Mouse (Mus musculus) limb, embryonic 10.5 days (tissue): ENCODE results near the gene Ap1ar. TPM values are rescaled to one million over a fixed set of nuclear protein-coding genes. Genes with fewer than 3 reads are reported as not detected.

ENCODE experiments used
- polyA plus RNA-seq: library from polyadenylated mRNA; unstranded; fragments of >200 nt; fragmentation: Nextera tagmentation; extraction: Ambion mirVana; gene quantifications from 2 replicates; pipeline ENCODE4 v1.2.1, GENCODE M21; 2016

Ap1ar gene
- polyA plus RNA-seq, 1 experiment from 2014 or later = 67.6 TPM

Other genes with a start within 250 kb of the Ap1ar start
- 0.13 TPM in 1 of 2 replicates, not detected in the other for gene Neurog2, start 204.4 kb downstream of the Ap1ar start, polyA plus RNA-seq
- gene Alpk1, start 57.0 kb downstream of the Ap1ar start, polyA plus RNA-seq = 0.30 TPM in 2 replicates
- gene Tifa, start 47.7 kb downstream of the Ap1ar start, polyA plus RNA-seq = 1.2 and 1.7 TPM in 2 replicates
- 1.7 and 2.0 TPM in 2 replicates for gene Fam241a, start 58.8 kb upstream of the Ap1ar start, polyA plus RNA-seq